Mouse (Mus musculus) cortical plate, adult 2 months (tissue): ENCODE results near the gene Carmil1.

Experiments
- CTCF ChIP-seq: fragments of 200-500 bp; IDR thresholded peaks from 2 replicates; pipeline ENCODE4 v1.5.1; 2011; ENCODE audit warnings: mild to moderate bottlenecking, control low read depth, low read length; ENCODE audit not compliant: insufficient read depth; ENCODE audit errors: extremely low read depth
- POLR2A ChIP-seq: fragments of 200-500 bp; IDR thresholded peaks from 2 replicates; pipeline ENCODE4 v1.6.1; 2011; ENCODE audit warnings: mild to moderate bottlenecking, low read length, control low read depth; ENCODE audit not compliant: insufficient read depth; ENCODE audit errors: extremely low read depth

GRCm38 (mm10) chr13:24311011-24311940 is 30.7 kb upstream of the Carmil1 start:
- TF ChIP-seq CTCF (no peak), POLR2A (no peak)
